33 mouse cellular contexts compared by ENCODE assay signal in the genomic region with DNA sequence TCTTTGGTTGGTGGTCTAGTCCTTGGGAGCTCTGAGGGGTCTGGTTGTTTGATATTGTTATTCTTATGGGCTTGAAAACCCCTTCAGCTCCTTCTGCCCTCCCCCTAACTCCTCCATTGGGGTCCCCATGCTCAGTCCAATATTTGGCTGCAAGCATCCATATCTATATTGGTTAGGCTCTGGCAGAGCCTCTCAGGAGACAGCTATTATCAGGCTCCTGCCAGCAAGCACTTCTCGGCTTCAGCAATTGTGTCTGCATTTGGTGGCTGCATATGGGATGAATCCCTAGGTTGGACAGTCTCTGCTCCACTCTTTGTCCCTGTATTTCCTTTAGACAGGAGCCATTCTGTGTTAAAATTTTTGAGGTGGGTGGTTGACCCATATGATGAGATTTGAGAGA. TPM values are rescaled to one million over a fixed set of nuclear protein-coding genes. Genes with fewer than 3 reads are reported as not detected.
DNase-seq lines count a peak whose midpoint lies in the region; ATAC-seq and TF ChIP-seq lines count a peak whose summit lies in the region.
"Had no signal": no experiment of that assay in that cellular context is flagged by ENCODE, and none has a peak within 500 bp of the region (broad histone marks: within the 10 kb centered on the region; RNA-seq: fewer than 3 reads in every experiment).

No protein-coding gene starts in this region.

- H3K27ac ChIP-seq in liver, embryonic 11.5 days (ENCODE audit: low read depth, low read length) = peak overlapping the region; percentile 34; the same call in 1 of the 2 replicates
- H3K27ac ChIP-seq in liver, embryonic 13.5 days = peak overlapping the region; percentile 85
- peak overlapping the region; percentile 80 for H3K27ac ChIP-seq in liver, embryonic 15.5 days (replicated peaks)
- no peak overlapping the region for H3K27ac ChIP-seq in kidney, adult 2 months (ENCODE audit: insufficient read depth, low read depth, low read length)
- H3K27ac ChIP-seq in hindbrain, embryonic 16.5 days (ENCODE audit: low read depth, low read length) = no peak overlapping the region
- H3K27ac ChIP-seq: embryonic facial prominence, embryonic 13.5 days; embryonic facial prominence, embryonic 15.5 days; forebrain, embryonic 10.5 days; forebrain, embryonic 12.5 days had no signal

- no peak overlapping the region; the same call in 1 of the 2 replicates for H3K4me2 ChIP-seq in liver, embryonic 11.5 days
- H3K4me2 ChIP-seq in liver, embryonic 13.5 days = peak overlapping the region; percentile 40
- H3K4me2 ChIP-seq in liver, embryonic 15.5 days = peak overlapping the region; percentile 37
- no peak overlapping the region for H3K4me2 ChIP-seq in hindbrain, embryonic 16.5 days (ENCODE audit: low read length)
- H3K4me2 ChIP-seq: embryonic facial prominence, embryonic 13.5 days; embryonic facial prominence, embryonic 15.5 days; forebrain, embryonic 12.5 days had no signal

- H3K9me3 ChIP-seq in liver, embryonic 11.5 days (ENCODE audit: control insufficient read depth, low read length) = no peaks in the 10 kb centered on the region
- no peaks in the 10 kb centered on the region for H3K9me3 ChIP-seq in liver, embryonic 13.5 days (replicated peaks)
- H3K9me3 ChIP-seq in liver, embryonic 15.5 days (replicated peaks) = no peaks in the 10 kb centered on the region
- no peaks in the 10 kb centered on the region for H3K9me3 ChIP-seq in hindbrain, embryonic 16.5 days (ENCODE audit: control insufficient read depth, low read length)
- H3K9me3 ChIP-seq: embryonic facial prominence, embryonic 13.5 days; embryonic facial prominence, embryonic 15.5 days; forebrain, embryonic 10.5 days; forebrain, embryonic 12.5 days; G1E had no signal

- intact Hi-C loops in heart, postnatal 10 days (cut with DNase I) = no loop called here

- no peaks in the 10 kb centered on the region for H3K27me3 ChIP-seq in liver, embryonic 11.5 days (replicated peaks; ENCODE audit: control insufficient read depth, insufficient read depth, low read length)
- H3K27me3 ChIP-seq in liver, embryonic 13.5 days = no peaks in the 10 kb centered on the region
- H3K27me3 ChIP-seq in liver, embryonic 15.5 days = no peaks in the 10 kb centered on the region
- H3K27me3 ChIP-seq in kidney, adult 2 months (replicated peaks; ENCODE audit: control insufficient read depth, insufficient read depth, low read length) = no peaks in the 10 kb centered on the region
- no peaks in the 10 kb centered on the region for H3K27me3 ChIP-seq in hindbrain, embryonic 16.5 days (replicated peaks; ENCODE audit: control insufficient read depth, insufficient read depth, low read length)
- H3K27me3 ChIP-seq: CH12.LX; embryonic facial prominence, embryonic 13.5 days; embryonic facial prominence, embryonic 15.5 days; forebrain, embryonic 12.5 days had no signal

- H3K36me3 ChIP-seq in liver, embryonic 11.5 days (ENCODE audit: control insufficient read depth, insufficient read depth, low read length) = no peaks in the 10 kb centered on the region
- no peaks in the 10 kb centered on the region for H3K36me3 ChIP-seq in liver, embryonic 13.5 days
- H3K36me3 ChIP-seq in liver, embryonic 15.5 days (replicated peaks) = no peaks in the 10 kb centered on the region
- H3K36me3 ChIP-seq in kidney, adult 2 months (ENCODE audit: control insufficient read depth, insufficient read depth, low read length) = no peaks in the 10 kb centered on the region
- no peaks in the 10 kb centered on the region for H3K36me3 ChIP-seq in hindbrain, embryonic 16.5 days (ENCODE audit: control insufficient read depth, insufficient read depth, low read length)
- H3K36me3 ChIP-seq: embryonic facial prominence, embryonic 13.5 days; embryonic facial prominence, embryonic 15.5 days; forebrain, embryonic 10.5 days; forebrain, embryonic 12.5 days; G1E had no signal

- peaks cover 19% of the 10 kb centered on the region for H3K4me1 ChIP-seq in liver, embryonic 11.5 days (replicated peaks; ENCODE audit: control insufficient read depth, insufficient read depth, low read length)
- peaks cover 73% of the 10 kb centered on the region for H3K4me1 ChIP-seq in liver, embryonic 13.5 days (replicated peaks)
- H3K4me1 ChIP-seq in liver, embryonic 15.5 days (replicated peaks) = peaks cover 59% of the 10 kb centered on the region
- H3K4me1 ChIP-seq in kidney, adult 2 months (ENCODE audit: control insufficient read depth, insufficient read depth, low read length) = no peaks in the 10 kb centered on the region
- H3K4me1 ChIP-seq in hindbrain, embryonic 16.5 days (ENCODE audit: control insufficient read depth, insufficient read depth, low read depth, low read length) = no peaks in the 10 kb centered on the region
- H3K4me1 ChIP-seq: embryonic facial prominence, embryonic 13.5 days; embryonic facial prominence, embryonic 15.5 days; forebrain, embryonic 10.5 days; forebrain, embryonic 12.5 days had no signal

- no peak for TF ChIP-seq POLR2A in kidney, adult 2 months (IDR thresholded peaks at IDR 0.05; ENCODE audit: low read depth, low read length)

- H3K9ac ChIP-seq in liver, embryonic 11.5 days (ENCODE audit: low read depth, low read length) = no peak overlapping the region
- H3K9ac ChIP-seq in liver, embryonic 13.5 days = peak overlapping the region; percentile 42; the same call in 1 of the 2 replicates
- peak overlapping the region; percentile 26 for H3K9ac ChIP-seq in liver, embryonic 15.5 days
- H3K9ac ChIP-seq in hindbrain, embryonic 16.5 days (ENCODE audit: low read depth, low read length) = no peak overlapping the region
- H3K9ac ChIP-seq: embryonic facial prominence, embryonic 13.5 days; embryonic facial prominence, embryonic 15.5 days; forebrain, embryonic 12.5 days had no signal

- peak; percentile 11 for DNase-seq in heart, adult 11 months
- no peak for DNase-seq in heart, postnatal 10 days
- DNase-seq in liver, embryonic 11.5 days (ENCODE audit: low spot score) = no peak
- DNase-seq in liver, embryonic 13.5 days = no peak
- no peak for DNase-seq in kidney, adult 2 months
- DNase-seq: adrenal gland, adult 2 months; adrenal gland, postnatal 10 days; adrenal gland, postnatal 25 days; B cell, adult 2 months; cerebellum, adult 11 months; cerebellum, adult 18-20 months; cerebellum, adult 8-10 months; cerebellum, adult 9-11 months; cerebellum, postnatal 14 days; cerebellum, postnatal 36 days; embryo, embryonic 11 days had no signal

- no peak overlapping the region for H3K4me3 ChIP-seq in liver, embryonic 11.5 days (ENCODE audit: low read depth, low read length)
- H3K4me3 ChIP-seq in liver, embryonic 13.5 days (replicated peaks) = no peak overlapping the region
- H3K4me3 ChIP-seq in liver, embryonic 15.5 days (replicated peaks) = no peak overlapping the region
- no peak overlapping the region for H3K4me3 ChIP-seq in kidney, adult 2 months (ENCODE audit: insufficient read depth, low read depth, low read length)
- H3K4me3 ChIP-seq in hindbrain, embryonic 16.5 days (ENCODE audit: low read length) = no peak overlapping the region
- H3K4me3 ChIP-seq: embryonic facial prominence, embryonic 13.5 days; embryonic facial prominence, embryonic 15.5 days; erythroblast, embryonic 14.5 days; forebrain, embryonic 10.5 days; forebrain, embryonic 12.5 days had no signal

- 33% methylated on average over 1 of the region's 1 CpGs for WGBS in liver, embryonic 11.5 days
- WGBS in liver, embryonic 13.5 days (ENCODE audit: insufficient replicate concordance) = 8% methylated on average over 1 of the region's 1 CpGs
- WGBS in liver, embryonic 15.5 days (ENCODE audit: insufficient replicate concordance) = 18% methylated on average over 1 of the region's 1 CpGs
- 79% methylated on average over 1 of the region's 1 CpGs for WGBS in kidney, adult 2 months
- 64% methylated on average over 1 of the region's 1 CpGs for WGBS in hindbrain, embryonic 16.5 days

- TF ChIP-seq CTCF in kidney, adult 2 months (conservative IDR thresholded peaks at IDR 0.05; ENCODE audit: insufficient read depth, insufficient read length, low read depth, low read length) = no peak

- peak; percentile 53 for ATAC-seq in liver, embryonic 11.5 days (replicated peaks; ENCODE audit: low FRiP score)
- ATAC-seq in liver, embryonic 13.5 days (ENCODE audit: low read depth) = peak; percentile 48
- no peak for ATAC-seq in liver, embryonic 15.5 days (ENCODE audit: insufficient read depth)
- no peak for ATAC-seq in megakaryocyte progenitor cell, adult 5-6 weeks (replicated peaks; ENCODE audit: poor library complexity)
- no peak for ATAC-seq in hindbrain, embryonic 16.5 days
- ATAC-seq: CD4-positive, CD25-positive, alpha-beta regulatory T cell, adult 4 months; forebrain, embryonic 14.5 days; Patski had no signal

RNA-seq across cellular contexts. Expression of a gene that starts 6.1 kb away (rescaled TPM):
- total RNA-seq in heart, postnatal 10 days (2021) = under 1 TPM in 1 of 2 experiments, not detected in 1; 0.36 TPM
- 150 and 153 TPM in 2 replicates for polyA plus RNA-seq in liver, embryonic 11.5 days (2014; fragmentation: Nextera tagmentation; extraction: Ambion mirVana)
- polyA plus RNA-seq in liver, embryonic 13.5 days (2015; fragmentation: Nextera tagmentation; extraction: Ambion mirVana) = 237 and 259 TPM in 2 replicates
- 299 and 347 TPM in 2 replicates for polyA plus RNA-seq in liver, embryonic 15.5 days (2015; fragmentation: Nextera tagmentation; extraction: Ambion mirVana)
- 0.04 and 0.13 TPM in 2 replicates for polyA plus RNA-seq in kidney, adult 2 months (2012; rRNA removed)
- 15.2 and 34.6 TPM in 2 replicates for total RNA-seq in megakaryocyte progenitor cell, adult 5-6 weeks (2015)
- 4.7 and 9.3 TPM in 2 replicates for total RNA-seq in megakaryocyte progenitor cell, adult 5-6 weeks (2017)
- polyA plus RNA-seq in hindbrain, embryonic 16.5 days (2015; fragmentation: Nextera tagmentation; extraction: Ambion mirVana) = 0.25 and 0.50 TPM in 2 replicates
- total RNA-seq: adrenal gland, postnatal 25 days; CH12.LX had no signal
- polyA plus RNA-seq: adrenal gland, adult 2 months; CD4-positive, CD25-positive, alpha-beta regulatory T cell, adult 4 months; Patski had no signal

RNA-seq across cellular contexts. Expression of a gene that starts 26.1 kb away (rescaled TPM):
- not detected for total RNA-seq in heart, postnatal 10 days (2021)
- polyA plus RNA-seq in liver, embryonic 11.5 days (2014; fragmentation: Nextera tagmentation; extraction: Ambion mirVana) = not detected in 2 replicates
- polyA plus RNA-seq in liver, embryonic 13.5 days (2015; fragmentation: Nextera tagmentation; extraction: Ambion mirVana) = not detected in 2 replicates
- polyA plus RNA-seq in liver, embryonic 15.5 days (2015; fragmentation: Nextera tagmentation; extraction: Ambion mirVana) = 0.12 TPM in 1 of 2 replicates, not detected in the other
- polyA plus RNA-seq in kidney, adult 2 months (2012; rRNA removed) = 0.75 and 0.99 TPM in 2 replicates
- total RNA-seq in megakaryocyte progenitor cell, adult 5-6 weeks (2015) = not detected in 2 replicates
- not detected in 2 replicates for total RNA-seq in megakaryocyte progenitor cell, adult 5-6 weeks (2017)
- not detected in 2 replicates for polyA plus RNA-seq in hindbrain, embryonic 16.5 days (2015; fragmentation: Nextera tagmentation; extraction: Ambion mirVana)
- total RNA-seq: adrenal gland, adult 2 months; adrenal gland, postnatal 10 days; adrenal gland, postnatal 25 days; adrenal gland, postnatal 4 days; CH12.LX; common myeloid progenitor, adult 5-6 weeks; G1E had no signal
- polyA plus RNA-seq: adrenal gland, adult 2 months; brain, embryonic 14.5 days; CD4-positive, CD25-positive, alpha-beta regulatory T cell, adult 4 months; embryonic facial prominence, embryonic 11.5 days; embryonic facial prominence, embryonic 13.5 days; embryonic facial prominence, embryonic 15.5 days; erythroblast, embryonic 14.5 days; forebrain, embryonic 10.5 days; forebrain, embryonic 12.5 days; forebrain, embryonic 14.5 days; G1E; Patski had no signal

RNA-seq across cellular contexts. Expression of a gene that starts 29.7 kb away (rescaled TPM):
- not detected for total RNA-seq in heart, postnatal 10 days (2021)
- 0.07 TPM in 1 of 2 replicates, not detected in the other for polyA plus RNA-seq in liver, embryonic 11.5 days (2014; fragmentation: Nextera tagmentation; extraction: Ambion mirVana)
- 0.08 TPM in 1 of 2 replicates, not detected in the other for polyA plus RNA-seq in liver, embryonic 13.5 days (2015; fragmentation: Nextera tagmentation; extraction: Ambion mirVana)
- 0.02 and 0.13 TPM in 2 replicates for polyA plus RNA-seq in liver, embryonic 15.5 days (2015; fragmentation: Nextera tagmentation; extraction: Ambion mirVana)
- polyA plus RNA-seq in kidney, adult 2 months (2012; rRNA removed) = 6.6 and 12.4 TPM in 2 replicates
- total RNA-seq in megakaryocyte progenitor cell, adult 5-6 weeks (2015) = 0.10 TPM in 1 of 2 replicates, not detected in the other
- total RNA-seq in megakaryocyte progenitor cell, adult 5-6 weeks (2017) = not detected in 2 replicates
- not detected in 2 replicates for polyA plus RNA-seq in hindbrain, embryonic 16.5 days (2015; fragmentation: Nextera tagmentation; extraction: Ambion mirVana)
- total RNA-seq: adrenal gland, adult 2 months; adrenal gland, postnatal 10 days; adrenal gland, postnatal 25 days; CH12.LX; common myeloid progenitor, adult 5-6 weeks had no signal
- polyA plus RNA-seq: adrenal gland, adult 2 months; brain, embryonic 14.5 days; CD4-positive, CD25-positive, alpha-beta regulatory T cell, adult 4 months; embryonic facial prominence, embryonic 11.5 days; embryonic facial prominence, embryonic 13.5 days; embryonic facial prominence, embryonic 15.5 days; erythroblast, embryonic 14.5 days; forebrain, embryonic 10.5 days; forebrain, embryonic 12.5 days; forebrain, embryonic 14.5 days; G1E; Patski had no signal

Comparison
In these comparisons a context has a peak if more than half of its experiments do, and no peak if none do; other contexts are left out.
1. ATAC-seq: peak in liver, embryonic 11.5 days (single experiment) and liver, embryonic 13.5 days (single experiment); none in liver, embryonic 15.5 days (single experiment), megakaryocyte progenitor cell, adult 5-6 weeks (single experiment) and hindbrain, embryonic 16.5 days (single experiment).
2. H3K4me2 ChIP-seq: peak in liver, embryonic 13.5 days (single experiment) and liver, embryonic 15.5 days (single experiment); none in liver, embryonic 11.5 days (single experiment) and hindbrain, embryonic 16.5 days (single experiment).
3. H3K9ac ChIP-seq: peak in liver, embryonic 13.5 days (single experiment) and liver, embryonic 15.5 days (single experiment); none in liver, embryonic 11.5 days (single experiment) and hindbrain, embryonic 16.5 days (single experiment).
4. H3K27ac ChIP-seq: peak in liver, embryonic 11.5 days (single experiment), liver, embryonic 13.5 days (single experiment) and liver, embryonic 15.5 days (single experiment); none in kidney, adult 2 months (single experiment) and hindbrain, embryonic 16.5 days (single experiment).
5. RNA of a gene that starts 6.1 kb away (polyA plus RNA-seq): 299 to 347 TPM in liver, embryonic 15.5 days, 237 to 259 TPM in liver, embryonic 13.5 days and 150 to 153 TPM in liver, embryonic 11.5 days; 0.25 to 0.50 TPM in hindbrain, embryonic 16.5 days and 0.04 to 0.13 TPM in kidney, adult 2 months; every median in the first group is over 100 times any median in the second.